Mouse (Mus musculus): ENCODE data around the gene Olfr985. TPM values are rescaled to one million over a fixed set of nuclear protein-coding genes. Genes with fewer than 3 reads are reported as not detected.

Olfr985 gene
- polyA plus RNA-seq (2015; fragmentation: Nextera tagmentation; extraction: Ambion mirVana), result not detected in 2 replicates

- Histone ChIP-seq H3K9me3 (replicated peaks; ENCODE audit: control insufficient read depth, low read length) (no peaks in the 10 kb centered on the region), H3K4me2 (ENCODE audit: low read depth, low read length) (no peak within 1 kb of the TSS), H3K27me3 (ENCODE audit: control insufficient read depth, insufficient read depth, low read depth, low read length) (no peaks in the 10 kb centered on the region), H3K4me1 (ENCODE audit: control insufficient read depth, low read depth, low read length) (no peaks in the 10 kb centered on the region), H3K36me3 (ENCODE audit: control insufficient read depth, insufficient read depth) (no peaks in the 10 kb centered on the region), H3K9ac (ENCODE audit: low read depth, low read length) (no peak within 1 kb of the TSS), H3K4me3 (ENCODE audit: low read depth, low read length) (no peak within 1 kb of the TSS), H3K27ac (ENCODE audit: low read length) (no peak within 1 kb of the TSS)
- 48% methylated on average over 1 of the region's 1 CpGs for WGBS (ENCODE audit: insufficient replicate concordance)
- ATAC-seq (ENCODE audit: low read depth), result no peak
Observed at GRCm38 (mm10) chr9:40130084-40130483, at the start of gene Olfr985. TSS of gene Olfr985 (minus strand) at chr9:40130184.

- Histone ChIP-seq H3K4me3 (ENCODE audit: low read depth, low read length) (no peak overlapping the region), H3K4me1 (ENCODE audit: control insufficient read depth, low read depth, low read length) (no peaks in the 10 kb centered on the region), H3K4me2 (ENCODE audit: low read depth, low read length) (no peak overlapping the region), H3K27me3 (ENCODE audit: control insufficient read depth, insufficient read depth, low read depth, low read length) (no peaks in the 10 kb centered on the region), H3K27ac (ENCODE audit: low read length) (no peak overlapping the region), H3K36me3 (ENCODE audit: control insufficient read depth, insufficient read depth) (no peaks in the 10 kb centered on the region), H3K9ac (ENCODE audit: low read depth, low read length) (no peak overlapping the region), H3K9me3 (replicated peaks; ENCODE audit: control insufficient read depth, low read length) (no peaks in the 10 kb centered on the region)
- WGBS (ENCODE audit: insufficient replicate concordance), result 65% methylated on average over 6 of the region's 6 CpGs
- no peak for ATAC-seq (ENCODE audit: low read depth)
Observed at GRCm38 (mm10) chr9:40177017-40177416, 47.0 kb upstream of the Olfr985 start.

- WGBS (ENCODE audit: insufficient replicate concordance), result 76% methylated on average over 1 of the region's 1 CpGs
- H3K36me3 ChIP-seq (ENCODE audit: control insufficient read depth, insufficient read depth), result no peaks in the 10 kb centered on the region
- no peak for ATAC-seq (ENCODE audit: low read depth)
- H3K27me3 ChIP-seq (ENCODE audit: control insufficient read depth, insufficient read depth, low read depth, low read length), result no peaks in the 10 kb centered on the region
- H3K9me3 ChIP-seq (replicated peaks; ENCODE audit: control insufficient read depth, low read length), result no peaks in the 10 kb centered on the region
- no peak overlapping the region for H3K27ac ChIP-seq (ENCODE audit: low read length)
- no peak overlapping the region for H3K9ac ChIP-seq (ENCODE audit: low read depth, low read length)
- no peak overlapping the region for H3K4me3 ChIP-seq (ENCODE audit: low read depth, low read length)
- H3K4me1 ChIP-seq (ENCODE audit: control insufficient read depth, low read depth, low read length), result no peaks in the 10 kb centered on the region
- no peak overlapping the region for H3K4me2 ChIP-seq (ENCODE audit: low read depth, low read length)
Observed at GRCm38 (mm10) chr9:40166446-40166845, 36.5 kb upstream of the Olfr985 start.

- H3K4me2 ChIP-seq (ENCODE audit: low read depth, low read length), result no peak overlapping the region
- no peaks in the 10 kb centered on the region for H3K9me3 ChIP-seq (replicated peaks; ENCODE audit: control insufficient read depth, low read length)
- H3K27me3 ChIP-seq (ENCODE audit: control insufficient read depth, insufficient read depth, low read depth, low read length), result no peaks in the 10 kb centered on the region
- H3K36me3 ChIP-seq (ENCODE audit: control insufficient read depth, insufficient read depth), result no peaks in the 10 kb centered on the region
- ATAC-seq (ENCODE audit: low read depth), result no peak
- H3K4me3 ChIP-seq (ENCODE audit: low read depth, low read length), result no peak overlapping the region
- no peak overlapping the region for H3K9ac ChIP-seq (ENCODE audit: low read depth, low read length)
- 49% methylated on average over 4 of the region's 4 CpGs for WGBS (ENCODE audit: insufficient replicate concordance)
- no peak overlapping the region for H3K27ac ChIP-seq (ENCODE audit: low read length)
- H3K4me1 ChIP-seq (ENCODE audit: control insufficient read depth, low read depth, low read length), result no peaks in the 10 kb centered on the region
Observed at GRCm38 (mm10) chr9:40155118-40155644, 25.2 kb upstream of the Olfr985 start.

- 25% methylated on average over 1 of the region's 1 CpGs for WGBS (ENCODE audit: insufficient replicate concordance)
- Histone ChIP-seq H3K9ac (ENCODE audit: low read depth, low read length) (no peak overlapping the region), H3K36me3 (ENCODE audit: control insufficient read depth, insufficient read depth) (no peaks in the 10 kb centered on the region), H3K4me1 (ENCODE audit: control insufficient read depth, low read depth, low read length) (no peaks in the 10 kb centered on the region), H3K9me3 (replicated peaks; ENCODE audit: control insufficient read depth, low read length) (no peaks in the 10 kb centered on the region), H3K27me3 (ENCODE audit: control insufficient read depth, insufficient read depth, low read depth, low read length) (no peaks in the 10 kb centered on the region), H3K27ac (ENCODE audit: low read length) (no peak overlapping the region), H3K4me2 (ENCODE audit: low read depth, low read length) (no peak overlapping the region), H3K4me3 (ENCODE audit: low read depth, low read length) (no peak overlapping the region)
- no peak for ATAC-seq (ENCODE audit: low read depth)
Observed at GRCm38 (mm10) chr9:40141544-40141943, 11.6 kb upstream of the Olfr985 start.

DNA sequence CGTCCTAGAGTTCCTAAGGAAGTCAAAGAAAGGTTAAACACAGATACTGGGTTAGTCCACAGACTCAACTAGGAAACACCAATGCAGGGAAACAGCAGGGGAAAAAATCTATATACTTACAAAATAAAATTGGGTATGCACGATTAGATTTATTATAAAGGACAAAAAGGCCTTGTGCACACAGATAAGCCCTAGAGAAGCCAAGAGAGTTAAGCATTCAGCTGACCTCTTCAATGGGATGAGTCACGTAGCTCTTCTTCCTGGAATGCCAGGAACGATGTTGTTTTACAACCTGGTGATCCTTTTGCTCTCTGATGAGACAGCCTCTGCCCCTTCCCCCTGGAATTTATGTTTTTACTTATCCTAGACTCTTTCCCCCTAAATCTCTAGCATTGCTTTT, 9.5 kb upstream of the Olfr985 start:
- Histone ChIP-seq H3K36me3 (ENCODE audit: control insufficient read depth, insufficient read depth) (no peaks in the 10 kb centered on the region), H3K27ac (ENCODE audit: low read length) (no peak overlapping the region), H3K9ac (ENCODE audit: low read depth, low read length) (no peak overlapping the region), H3K4me2 (ENCODE audit: low read depth, low read length) (no peak overlapping the region), H3K4me1 (ENCODE audit: control insufficient read depth, low read depth, low read length) (no peaks in the 10 kb centered on the region), H3K27me3 (ENCODE audit: control insufficient read depth, insufficient read depth, low read depth, low read length) (no peaks in the 10 kb centered on the region), H3K9me3 (replicated peaks; ENCODE audit: control insufficient read depth, low read length) (no peaks in the 10 kb centered on the region), H3K4me3 (ENCODE audit: low read depth, low read length) (no peak overlapping the region)
- WGBS (ENCODE audit: insufficient replicate concordance), result 44% methylated on average over 4 of the region's 4 CpGs
- ATAC-seq (ENCODE audit: low read depth), result no peak

DNA sequence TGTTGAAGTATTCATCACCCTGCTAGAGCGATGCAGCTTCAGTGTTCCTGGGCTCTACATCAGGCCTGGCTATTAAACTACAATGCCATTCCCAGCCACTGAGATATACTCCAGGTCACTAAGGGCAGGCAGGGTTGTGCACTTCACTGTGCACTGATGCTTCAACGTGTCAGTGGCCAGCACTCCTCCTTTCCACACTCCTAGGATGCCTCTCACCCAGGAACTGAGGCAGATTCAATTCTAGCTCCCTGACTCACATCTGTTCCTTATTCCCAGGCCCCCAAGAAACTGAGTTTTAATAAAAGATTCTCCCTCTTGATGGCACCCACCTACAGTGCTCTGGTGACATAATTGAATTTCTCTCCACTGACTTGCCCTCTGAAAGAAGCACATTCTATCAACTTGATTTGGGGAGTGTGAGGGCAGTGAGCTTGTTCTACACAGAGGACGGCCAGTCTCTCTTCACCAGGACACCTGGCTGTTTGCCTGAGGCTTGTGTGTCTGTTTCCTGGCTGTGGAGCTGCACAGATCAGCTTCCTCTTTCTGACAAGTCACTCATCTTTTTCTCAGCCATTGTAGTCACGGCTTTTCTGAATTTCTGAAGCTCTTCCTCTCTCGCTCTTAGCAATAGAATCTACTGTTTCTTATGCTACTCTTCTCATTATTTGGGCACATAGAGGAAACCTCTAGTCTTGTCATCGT, 7.2 kb upstream of the Olfr985 start:
- 38% methylated on average over 6 of the region's 6 CpGs for WGBS (ENCODE audit: insufficient replicate concordance)
- no peaks in the 10 kb centered on the region for H3K27me3 ChIP-seq (ENCODE audit: control insufficient read depth, insufficient read depth, low read depth, low read length)
- no peak for ATAC-seq (ENCODE audit: low read depth)

DNA sequence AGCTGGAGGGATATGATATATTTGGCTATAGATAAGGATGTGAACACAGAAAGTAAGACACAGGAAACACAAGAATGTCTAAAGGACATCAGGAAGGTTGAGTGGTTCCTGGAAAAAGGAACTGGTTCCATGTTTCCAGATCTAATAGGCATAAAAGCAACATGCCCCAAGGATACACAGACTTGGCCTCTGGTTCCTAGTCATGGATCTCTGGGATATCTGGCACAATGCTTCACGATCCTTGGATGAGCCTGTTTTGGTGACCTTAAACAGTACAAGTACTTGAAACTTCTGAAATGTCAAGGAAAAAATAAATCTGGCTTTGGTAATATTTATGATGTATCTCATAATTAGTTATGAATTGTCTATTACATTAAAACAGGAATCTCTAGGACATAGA, 572 bp upstream of the Olfr985 start:
- Histone ChIP-seq H3K4me2 (ENCODE audit: low read depth, low read length) (no peak overlapping the region), H3K9me3 (replicated peaks; ENCODE audit: control insufficient read depth, low read length) (no peaks in the 10 kb centered on the region), H3K27ac (ENCODE audit: low read length) (no peak overlapping the region), H3K9ac (ENCODE audit: low read depth, low read length) (no peak overlapping the region), H3K4me1 (ENCODE audit: control insufficient read depth, low read depth, low read length) (no peaks in the 10 kb centered on the region), H3K4me3 (ENCODE audit: low read depth, low read length) (no peak overlapping the region), H3K27me3 (ENCODE audit: control insufficient read depth, insufficient read depth, low read depth, low read length) (no peaks in the 10 kb centered on the region), H3K36me3 (ENCODE audit: control insufficient read depth, insufficient read depth) (no peaks in the 10 kb centered on the region)
- ATAC-seq (ENCODE audit: low read depth), result no peak
- WGBS (ENCODE audit: insufficient replicate concordance), result 58% methylated on average over 1 of the region's 1 CpGs

More for the DNA sequence above, 7.2 kb upstream of the Olfr985 start:
- Histone ChIP-seq H3K4me3 (ENCODE audit: low read depth, low read length) (no peak overlapping the region), H3K4me2 (ENCODE audit: low read depth, low read length) (no peak overlapping the region), H3K27ac (ENCODE audit: low read length) (no peak overlapping the region), H3K4me1 (ENCODE audit: control insufficient read depth, low read depth, low read length) (no peaks in the 10 kb centered on the region), H3K36me3 (ENCODE audit: control insufficient read depth, insufficient read depth) (no peaks in the 10 kb centered on the region), H3K9ac (ENCODE audit: low read depth, low read length) (no peak overlapping the region), H3K9me3 (replicated peaks; ENCODE audit: control insufficient read depth, low read length) (no peaks in the 10 kb centered on the region)

- no peak overlapping the region for H3K27ac ChIP-seq (ENCODE audit: low read length)
Observed at GRCm38 (mm10) chr9:40117287-40117659, 12.7 kb downstream of the Olfr985 start.

More at GRCm38 (mm10) chr9:40117287-40117659, 12.7 kb downstream of the Olfr985 start:
- no peaks in the 10 kb centered on the region for H3K9me3 ChIP-seq (replicated peaks; ENCODE audit: control insufficient read depth, low read length)
- WGBS (ENCODE audit: insufficient replicate concordance), result 57% methylated on average over 5 of the region's 5 CpGs
- H3K4me1 ChIP-seq (ENCODE audit: control insufficient read depth, low read depth, low read length), result no peaks in the 10 kb centered on the region
- H3K9ac ChIP-seq (ENCODE audit: low read depth, low read length), result no peak overlapping the region
- no peak overlapping the region for H3K4me3 ChIP-seq (ENCODE audit: low read depth, low read length)
- H3K27me3 ChIP-seq (ENCODE audit: control insufficient read depth, insufficient read depth, low read depth, low read length), result no peaks in the 10 kb centered on the region
- no peaks in the 10 kb centered on the region for H3K36me3 ChIP-seq (ENCODE audit: control insufficient read depth, insufficient read depth)
- no peak overlapping the region for H3K4me2 ChIP-seq (ENCODE audit: low read depth, low read length)
- no peak for ATAC-seq (ENCODE audit: low read depth)

Data from liver, embryonic 16.5 days (tissue).